Mouse (Mus musculus): ENCODE results near the gene Angptl8. TPM values are rescaled to one million over a fixed set of nuclear protein-coding genes. Genes with fewer than 3 reads are reported as not detected.
"Not testable (repeated sequence)": the region's sequence is repeated elsewhere in the genome, so short reads cannot be mapped to it uniquely, and the experiment has no call there.

The Angptl8 gene
- polyA plus RNA-seq, 1 experiment from 2014 or later = 74.6 TPM

- Histone ChIP-seq H3K9me3 (ENCODE audit: low read length) (peaks cover 4% of the 10 kb centered on the region; the same call in 1 of the 2 replicates), H3K36me3 (replicated peaks; ENCODE audit: insufficient read depth, low read length) (no peaks in the 10 kb centered on the region), H3K27me3 (ENCODE audit: insufficient read depth, low read length) (no peaks in the 10 kb centered on the region), H3K4me2 (ENCODE audit: low read depth, low read length) (no peak overlapping the region), H3K9ac (replicated peaks) (no peak overlapping the region), H3K4me3 (ENCODE audit: low read depth, low read length) (no peak overlapping the region), H3K27ac (ENCODE audit: low read depth) (no peak overlapping the region), H3K4me1 (ENCODE audit: insufficient read depth) (no peaks in the 10 kb centered on the region)
- ATAC-seq (no peak), DNase-seq (no peak)
- TF ChIP-seq CTCF (IDR thresholded peaks at IDR 0.05; ENCODE audit: low read depth) = no peak
- no peak for TF ChIP-seq EP300 (IDR thresholded peaks at IDR 0.05; ENCODE audit: low read depth)
- WGBS (ENCODE audit: insufficient replicate concordance) = 63% methylated on average over 5 of the region's 5 CpGs
Observed at GRCm38 (mm10) chr9:21865673-21866398, 30.5 kb downstream of the Angptl8 start.

- Histone ChIP-seq H3K4me2 (ENCODE audit: low read depth, low read length) (no peak overlapping the region), H3K4me3 (ENCODE audit: low read depth, low read length) (no peak overlapping the region), H3K27ac (ENCODE audit: low read depth) (no peak overlapping the region), H3K4me1 (ENCODE audit: insufficient read depth) (no peaks in the 10 kb centered on the region), H3K9ac (replicated peaks) (no peak overlapping the region), H3K36me3 (replicated peaks; ENCODE audit: insufficient read depth, low read length) (no peaks in the 10 kb centered on the region), H3K9me3 (ENCODE audit: low read length) (peaks cover 4% of the 10 kb centered on the region; the same call in 1 of the 2 replicates), H3K27me3 (ENCODE audit: insufficient read depth, low read length) (no peaks in the 10 kb centered on the region)
- TF ChIP-seq EP300 (IDR thresholded peaks at IDR 0.05; ENCODE audit: low read depth) (no peak), CTCF (IDR thresholded peaks at IDR 0.05; ENCODE audit: low read depth) (no peak)
- WGBS (ENCODE audit: insufficient replicate concordance) = 54% methylated on average over 2 of the region's 2 CpGs
- ATAC-seq (no peak), DNase-seq (no peak)
Observed at GRCm38 (mm10) chr9:21866641-21867040, 31.3 kb downstream of the Angptl8 start.

DNA sequence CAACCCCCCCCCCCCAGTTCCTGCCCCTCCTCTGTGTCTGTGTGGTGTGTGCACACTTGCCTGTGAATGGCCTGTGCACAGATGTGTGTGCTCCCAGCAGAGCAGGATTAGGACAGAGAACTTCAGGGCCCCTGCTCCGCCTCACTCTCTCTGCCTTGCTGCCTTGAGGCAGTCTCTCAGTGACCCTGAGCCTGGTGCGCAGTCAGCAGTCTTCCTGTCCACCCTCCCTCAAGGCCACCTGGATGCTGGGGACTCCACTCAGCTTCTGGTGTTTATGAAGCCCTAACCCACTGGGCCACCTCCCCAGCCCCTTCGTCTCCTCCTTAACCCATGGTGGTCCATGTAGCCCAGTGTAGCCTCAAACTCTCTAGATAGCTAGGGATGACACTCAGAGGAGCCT, 32.4 kb downstream of the Angptl8 start:
- H3K9ac ChIP-seq (replicated peaks) = no peak overlapping the region
- ATAC-seq (no peak), DNase-seq (no peak)
- H3K9me3 ChIP-seq (ENCODE audit: low read length) = no peaks in the 10 kb centered on the region
- TF ChIP-seq EP300 (IDR thresholded peaks at IDR 0.05; ENCODE audit: low read depth) = no peak
- no peak for TF ChIP-seq CTCF (IDR thresholded peaks at IDR 0.05; ENCODE audit: low read depth)
- no peaks in the 10 kb centered on the region for H3K4me1 ChIP-seq (ENCODE audit: insufficient read depth)
- no peaks in the 10 kb centered on the region for H3K36me3 ChIP-seq (replicated peaks; ENCODE audit: insufficient read depth, low read length)
- no peak overlapping the region for H3K4me2 ChIP-seq (ENCODE audit: low read depth, low read length)
- no peak overlapping the region for H3K27ac ChIP-seq (ENCODE audit: low read depth)
- H3K27me3 ChIP-seq (ENCODE audit: insufficient read depth, low read length) = no peaks in the 10 kb centered on the region
- 87% methylated on average over 3 of the region's 3 CpGs for WGBS (ENCODE audit: insufficient replicate concordance)
- no peak overlapping the region for H3K4me3 ChIP-seq (ENCODE audit: low read depth, low read length)

- H3K27ac ChIP-seq (ENCODE audit: low read depth); H3K27me3 ChIP-seq (ENCODE audit: insufficient read depth, low read length); H3K4me2 ChIP-seq (ENCODE audit: low read depth, low read length); H3K4me1 ChIP-seq (ENCODE audit: insufficient read depth); H3K36me3 ChIP-seq (replicated peaks; ENCODE audit: insufficient read depth, low read length); H3K9me3 ChIP-seq (ENCODE audit: low read length); ATAC-seq; H3K9ac ChIP-seq (replicated peaks); H3K4me3 ChIP-seq (ENCODE audit: low read depth, low read length): not testable (repeated sequence)
- peak; percentile 62 for TF ChIP-seq CTCF (IDR thresholded peaks at IDR 0.05; ENCODE audit: low read depth)
- peak; percentile 36 for DNase-seq
- 49% methylated on average over 7 of the region's 7 CpGs for WGBS (ENCODE audit: insufficient replicate concordance)
Observed at GRCm38 (mm10) chr9:21869290-21869689, 34.0 kb downstream of the Angptl8 start.

GRCm38 (mm10) chr9:21870879-21871524, 35.7 kb downstream of the Angptl8 start:
- no peak overlapping the region for H3K4me2 ChIP-seq (ENCODE audit: low read depth, low read length)
- WGBS (ENCODE audit: insufficient replicate concordance) = 18% methylated on average over 20 of the region's 20 CpGs
- TF ChIP-seq EP300 (IDR thresholded peaks at IDR 0.05; ENCODE audit: low read depth) (no peak), CTCF (IDR thresholded peaks at IDR 0.05; ENCODE audit: low read depth) (peak; percentile 88)
- no peak for ATAC-seq
- H3K36me3 ChIP-seq (replicated peaks; ENCODE audit: insufficient read depth, low read length) = no peaks in the 10 kb centered on the region
- H3K9me3 ChIP-seq (ENCODE audit: low read length) = no peaks in the 10 kb centered on the region
- no peaks in the 10 kb centered on the region for H3K4me1 ChIP-seq (ENCODE audit: insufficient read depth)
- no peak overlapping the region for H3K27ac ChIP-seq (ENCODE audit: low read depth)
- H3K9ac ChIP-seq (replicated peaks) = no peak overlapping the region
- H3K27me3 ChIP-seq (ENCODE audit: insufficient read depth, low read length) = no peaks in the 10 kb centered on the region
- H3K4me3 ChIP-seq (ENCODE audit: low read depth, low read length) = no peak overlapping the region
- DNase-seq = peak; percentile 52

- Histone ChIP-seq H3K9ac (replicated peaks) (no peak overlapping the region), H3K4me2 (ENCODE audit: low read depth, low read length) (no peak overlapping the region), H3K27me3 (ENCODE audit: insufficient read depth, low read length) (no peaks in the 10 kb centered on the region), H3K4me3 (ENCODE audit: low read depth, low read length) (no peak overlapping the region), H3K4me1 (ENCODE audit: insufficient read depth) (no peaks in the 10 kb centered on the region), H3K36me3 (replicated peaks; ENCODE audit: insufficient read depth, low read length) (no peaks in the 10 kb centered on the region), H3K27ac (ENCODE audit: low read depth) (no peak overlapping the region), H3K9me3 (ENCODE audit: low read length) (no peaks in the 10 kb centered on the region)
- TF ChIP-seq CTCF (IDR thresholded peaks at IDR 0.05; ENCODE audit: low read depth) = no peak
- TF ChIP-seq EP300 (IDR thresholded peaks at IDR 0.05; ENCODE audit: low read depth) = no peak
- DNase-seq (no peak), ATAC-seq (no peak)
- WGBS (ENCODE audit: insufficient replicate concordance) = 70% methylated on average over 4 of the region's 4 CpGs
Observed at GRCm38 (mm10) chr9:21872204-21872603, 36.9 kb downstream of the Angptl8 start.

All from liver, postnatal 0 days (tissue).